Mouse (Mus musculus): ENCODE measurements at regions not wholly inside any gene's neighbourhood (a gene's known extent, or its start where the extent isn't known, plus 50 kb on each side); places are given as distances from the start of the nearest gene placed in this dataset.

GRCm38 (mm10) chr15:44915005-44915404 lies 4780.8 kb downstream of the 9330182O14Rik start:
- Histone ChIP-seq H3K27ac (no peak overlapping the region), H3K4me3 (no peak overlapping the region)
- DNase-seq (ENCODE audit: low spot score in 2 of 2), result no peak
- TF ChIP-seq CTCF (conservative IDR thresholded peaks at IDR 0.05), result no peak

- Histone ChIP-seq H3K27ac (no peak overlapping the region), H3K4me3 (no peak overlapping the region)
- no peak for TF ChIP-seq CTCF (conservative IDR thresholded peaks at IDR 0.05)
- DNase-seq (ENCODE audit: low spot score in 2 of 2), result no peak
Measured at GRCm38 (mm10) chr15:44916479-44916878, 4782.3 kb downstream of the 9330182O14Rik start.

DNA sequence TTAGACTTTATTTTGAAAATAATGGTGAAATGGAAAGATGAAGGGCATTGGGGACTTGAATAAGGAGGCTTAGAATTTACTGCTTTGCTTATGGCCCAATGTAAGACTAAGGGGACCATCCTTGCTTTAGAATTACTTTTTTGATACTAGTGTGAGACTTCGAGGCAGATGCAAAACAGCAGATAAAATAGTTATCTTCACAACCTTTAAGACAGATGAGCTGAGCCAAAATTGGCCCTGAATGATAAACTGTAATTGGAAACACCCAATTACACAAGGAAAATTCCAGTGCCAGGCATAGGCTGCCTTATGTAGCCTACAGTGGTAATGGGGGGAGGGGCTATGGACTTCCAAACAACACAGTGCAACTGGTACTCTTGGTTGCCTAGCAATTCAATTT lies 4790.5 kb downstream of the 9330182O14Rik start:
- DNase-seq (ENCODE audit: low spot score in 2 of 2), result no peak
- TF ChIP-seq CTCF (conservative IDR thresholded peaks at IDR 0.05), result no peak
- no peak overlapping the region for H3K4me3 ChIP-seq
- H3K27ac ChIP-seq, result peak overlapping the region; percentile 8; the same call in 1 of the 2 replicates

GRCm38 (mm10) chr15:44927058-44927457 lies 4792.9 kb downstream of the 9330182O14Rik start:
- no peak overlapping the region for H3K27ac ChIP-seq
- no peak overlapping the region for H3K4me3 ChIP-seq
- no peak for TF ChIP-seq CTCF (conservative IDR thresholded peaks at IDR 0.05)
- DNase-seq (ENCODE audit: low spot score in 2 of 2), result no peak

GRCm38 (mm10) chr15:44948626-44949025 lies 4814.5 kb downstream of the 9330182O14Rik start:
- Histone ChIP-seq H3K4me3 (no peak overlapping the region), H3K27ac (no peak overlapping the region)
- DNase-seq (ENCODE audit: low spot score in 2 of 2), result no peak
- no peak for TF ChIP-seq CTCF (conservative IDR thresholded peaks at IDR 0.05)

- no peak for DNase-seq (ENCODE audit: low spot score in 2 of 2)
- no peak overlapping the region for H3K27ac ChIP-seq
- no peak overlapping the region for H3K4me3 ChIP-seq
- TF ChIP-seq CTCF (conservative IDR thresholded peaks at IDR 0.05), result no peak
Measured at GRCm38 (mm10) chr15:44950952-44951642, 4816.9 kb downstream of the 9330182O14Rik start.

Data from layer of hippocampus, adult 2 months (tissue).